Mouse (Mus musculus) liver, embryonic 16.5 days (tissue): Measurements from ENCODE around the gene Gm9970. TPM values are rescaled to one million over a fixed set of nuclear protein-coding genes. Genes with fewer than 3 reads are reported as not detected.

ENCODE experiments used
- ATAC-seq: fragments of 200-750 bp; cut with Nextera tagmentation; 2 replicates; pipeline ENCODE4 v1.8.0; 2017; ENCODE audit warnings: low read depth, mild to moderate bottlenecking, moderate number of reproducible peaks, moderate library complexity
- H3K27ac ChIP-seq: fragments of 300-500 bp; sonication (generic); 2 replicates; pipeline ENCODE4 v1.5.1; 2014; ENCODE audit warnings: mild to moderate bottlenecking, low read length
- H3K27me3 ChIP-seq: fragments of 300-500 bp; sonication (generic); 2 replicates; pipeline ENCODE4 v1.6.1; 2014; ENCODE audit warnings: low read depth, low read length, mixed read lengths; ENCODE audit not compliant: control insufficient read depth, insufficient read depth
- H3K36me3 ChIP-seq: fragments of 300-500 bp; sonication (generic); 2 replicates; pipeline ENCODE4 v1.6.1; 2014; ENCODE audit warnings: mild to moderate bottlenecking; ENCODE audit not compliant: control insufficient read depth, insufficient read depth
- H3K4me1 ChIP-seq: fragments of 300-500 bp; sonication (generic); 2 replicates; pipeline ENCODE4 v1.6.1; 2014; ENCODE audit warnings: low read depth, low read length, mixed read lengths; ENCODE audit not compliant: control insufficient read depth
- H3K4me2 ChIP-seq: fragments of 300-500 bp; sonication (generic); 2 replicates; pipeline ENCODE4 v1.6.1; 2014; ENCODE audit warnings: low read depth, low read length, mixed read lengths
- H3K4me3 ChIP-seq: fragments of 300-500 bp; sonication (generic); 2 replicates; pipeline ENCODE4 v1.5.1; 2014; ENCODE audit warnings: low read depth, mild to moderate bottlenecking, low read length
- H3K9ac ChIP-seq: fragments of 300-500 bp; sonication (generic); 2 replicates; pipeline ENCODE4 v1.6.1; 2014; ENCODE audit warnings: low read depth, low read length
- H3K9me3 ChIP-seq: fragments of 300-500 bp; sonication (generic); replicated peaks from 2 replicates; pipeline ENCODE4 v1.6.1; 2016; ENCODE audit warnings: low read length; ENCODE audit not compliant: control insufficient read depth
- WGBS: fragments of 180-500 bp; shearing (Covaris S2); extraction: QIAGEN DNeasy Blood & Tissue Kit; methylation state at CpG from one replicate; pipeline ENCODE4 v1.1.7; 2014; ENCODE audit not compliant: insufficient replicate concordance; 5-methylcytosine and 5-hydroxymethylcytosine counted together
- polyA plus RNA-seq: library from polyadenylated mRNA; unstranded; fragments of >200 nt; fragmentation: Nextera tagmentation; extraction: Ambion mirVana; gene quantifications from 2 replicates; pipeline ENCODE4 v1.2.1, GENCODE M21; 2015

The Gm9970 gene
- not detected in 2 replicates for polyA plus RNA-seq

- peak; percentile 97 for ATAC-seq
- 0% methylated on average over 70 of the region's 103 CpGs for WGBS
Measured at GRCm38 (mm10) chr5:31240637-31241521, at the start of gene Gm9970, which contains the start of gene Nrbp1. Gm9970 (minus strand) TSS chr5:31241232. Nrbp1 (plus strand) TSS chr5:31240864.

GRCm38 (mm10) chr5:31289626-31290230 lies 48.7 kb upstream of the Gm9970 start:
- ATAC-seq: no peak
- Histone ChIP-seq H3K27me3 (peaks cover 4% of the 10 kb centered on the region), H3K9me3 (no peaks in the 10 kb centered on the region), H3K4me1 (peaks cover 11% of the 10 kb centered on the region), H3K9ac (no peak overlapping the region), H3K4me2 (no peak overlapping the region), H3K4me3 (no peak overlapping the region), H3K36me3 (no peaks in the 10 kb centered on the region), H3K27ac (no peak overlapping the region)
- 44% methylated on average over 3 of the region's 3 CpGs for WGBS

More at GRCm38 (mm10) chr5:31240637-31241521, at the start of gene Gm9970, which contains the start of gene Nrbp1:
- Histone ChIP-seq H3K4me1 (peaks cover 10% of the 10 kb centered on the region), H3K9ac (peak within 1 kb of the TSS; percentile 99), H3K4me3 (peak within 1 kb of the TSS; percentile 99), H3K4me2 (peak within 1 kb of the TSS; percentile 94), H3K9me3 (no peaks in the 10 kb centered on the region), H3K27me3 (no peaks in the 10 kb centered on the region), H3K27ac (peak within 1 kb of the TSS; percentile 96), H3K36me3 (peaks cover 10% of the 10 kb centered on the region)

DNA sequence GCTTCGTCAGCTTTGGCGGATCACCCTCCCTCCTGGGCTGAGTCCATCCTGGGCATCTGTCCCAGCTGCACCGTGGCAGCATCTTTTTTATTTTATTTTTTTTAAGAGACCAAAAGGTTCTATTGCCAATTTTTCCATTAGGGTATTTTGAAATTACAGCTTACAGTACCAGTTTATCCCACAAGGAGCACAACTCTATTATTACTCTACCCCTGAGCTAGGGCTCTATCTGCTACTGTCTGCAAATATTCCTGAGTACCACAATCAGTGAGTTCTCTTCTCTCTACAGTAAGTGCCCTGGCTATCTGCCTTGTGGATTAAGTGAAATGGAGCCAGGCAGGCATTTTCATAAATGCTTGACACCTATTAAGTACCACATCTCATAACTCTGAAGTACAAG lies 47.6 kb upstream of the Gm9970 start:
- ATAC-seq: no peak
- no peak overlapping the region for H3K9ac ChIP-seq
- WGBS: 62% methylated on average over 3 of the region's 3 CpGs
- H3K4me2 ChIP-seq: no peak overlapping the region
- no peaks in the 10 kb centered on the region for H3K36me3 ChIP-seq
- no peak overlapping the region for H3K27ac ChIP-seq
- H3K27me3 ChIP-seq: no peaks in the 10 kb centered on the region; the same call in 1 of the 2 replicates
- no peaks in the 10 kb centered on the region for H3K9me3 ChIP-seq
- peaks cover 11% of the 10 kb centered on the region for H3K4me1 ChIP-seq
- no peak overlapping the region for H3K4me3 ChIP-seq

DNA sequence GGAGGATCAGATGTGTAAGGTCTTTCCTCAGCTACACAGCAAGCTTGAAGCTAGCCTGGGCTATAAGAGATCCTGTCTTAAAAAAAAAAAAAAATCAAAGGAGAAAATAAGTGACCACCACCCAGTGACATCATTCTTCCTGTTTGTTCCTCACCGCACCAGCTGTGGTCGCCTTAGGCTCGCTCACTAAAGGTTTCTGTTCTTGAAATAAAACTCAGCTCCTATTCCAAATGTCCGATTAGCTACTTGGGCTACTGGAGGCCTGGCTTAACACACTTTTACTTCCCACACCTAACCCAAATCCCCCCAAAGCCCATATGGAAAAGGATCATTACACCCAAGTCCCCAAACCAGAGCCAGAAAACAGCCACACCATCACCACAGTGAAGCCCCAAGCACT lies 47.2 kb upstream of the Gm9970 start:
- no peak overlapping the region for H3K4me2 ChIP-seq
- WGBS: 27% methylated on average over 4 of the region's 4 CpGs
- H3K9me3 ChIP-seq: no peaks in the 10 kb centered on the region
- no peak overlapping the region for H3K27ac ChIP-seq
- H3K36me3 ChIP-seq: no peaks in the 10 kb centered on the region
- no peak overlapping the region for H3K9ac ChIP-seq
- H3K27me3 ChIP-seq: no peaks in the 10 kb centered on the region
- ATAC-seq: no peak
- H3K4me1 ChIP-seq: peaks cover 11% of the 10 kb centered on the region
- H3K4me3 ChIP-seq: no peak overlapping the region

GRCm38 (mm10) chr5:31279245-31279988 lies 38.4 kb upstream of the Gm9970 start:
- no peaks in the 10 kb centered on the region for H3K4me1 ChIP-seq
- no peak for ATAC-seq

DNA sequence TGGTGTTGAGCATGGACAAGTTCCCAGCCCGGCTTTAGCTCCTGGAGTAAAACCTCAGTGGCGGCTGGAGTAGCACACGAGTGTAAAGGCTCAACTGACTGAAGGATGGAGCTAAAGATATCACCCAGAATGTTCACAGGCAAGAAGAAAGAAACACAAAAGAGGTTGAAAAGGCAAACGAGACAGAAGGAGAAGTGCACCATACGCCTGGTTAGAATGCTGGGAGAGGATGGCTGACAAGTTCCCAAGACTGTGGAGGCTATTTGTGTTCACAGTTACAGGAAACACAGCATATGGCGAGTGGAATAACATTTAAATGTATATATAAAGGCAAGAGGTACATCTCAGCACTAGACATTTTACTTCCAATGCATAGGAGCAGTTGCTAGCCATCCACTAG lies 32.0 kb upstream of the Gm9970 start:
- no peak for ATAC-seq
- Histone ChIP-seq H3K36me3 (no peaks in the 10 kb centered on the region), H3K4me3 (no peak overlapping the region), H3K27ac (no peak overlapping the region), H3K4me2 (no peak overlapping the region), H3K27me3 (no peaks in the 10 kb centered on the region), H3K9ac (no peak overlapping the region), H3K4me1 (no peaks in the 10 kb centered on the region), H3K9me3 (no peaks in the 10 kb centered on the region)
- 61% methylated on average over 6 of the region's 6 CpGs for WGBS

More at GRCm38 (mm10) chr5:31279245-31279988, 38.4 kb upstream of the Gm9970 start:
- Histone ChIP-seq H3K4me2 (no peak overlapping the region), H3K9me3 (no peaks in the 10 kb centered on the region), H3K27me3 (no peaks in the 10 kb centered on the region), H3K36me3 (no peaks in the 10 kb centered on the region), H3K27ac (no peak overlapping the region), H3K4me3 (no peak overlapping the region), H3K9ac (no peak overlapping the region)
- WGBS: 58% methylated on average over 20 of the region's 20 CpGs

DNA sequence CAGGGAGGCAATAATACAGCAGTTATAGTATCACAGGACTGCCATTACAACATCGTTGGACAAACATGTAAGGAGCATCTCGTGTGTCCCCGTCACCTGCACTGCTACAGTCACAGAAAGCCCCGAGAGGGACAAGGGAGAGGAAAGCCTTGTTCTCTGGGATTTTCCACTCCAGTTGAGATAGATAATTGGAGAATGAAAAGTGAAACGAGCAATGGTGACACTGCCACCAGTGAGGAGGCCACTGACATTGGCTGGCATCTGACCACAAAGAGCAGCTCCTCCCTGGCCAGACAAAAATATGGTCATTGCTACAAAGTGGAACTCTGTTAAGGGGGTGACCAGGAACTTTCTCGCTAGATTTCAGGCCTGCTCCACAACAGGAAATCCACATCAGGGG lies 26.7 kb upstream of the Gm9970 start:
- H3K9ac ChIP-seq: no peak overlapping the region
- H3K27me3 ChIP-seq: no peaks in the 10 kb centered on the region
- no peak overlapping the region for H3K27ac ChIP-seq
- ATAC-seq: no peak
- H3K4me1 ChIP-seq: no peaks in the 10 kb centered on the region
- H3K4me2 ChIP-seq: no peak overlapping the region
- H3K4me3 ChIP-seq: no peak overlapping the region
- no peaks in the 10 kb centered on the region for H3K36me3 ChIP-seq
- H3K9me3 ChIP-seq: no peaks in the 10 kb centered on the region
- 53% methylated on average over 6 of the region's 6 CpGs for WGBS

GRCm38 (mm10) chr5:31266101-31266500 lies 25.1 kb upstream of the Gm9970 start:
- no peaks in the 10 kb centered on the region for H3K36me3 ChIP-seq
- no peak for ATAC-seq
- 79% methylated on average over 7 of the region's 7 CpGs for WGBS

More at GRCm38 (mm10) chr5:31266101-31266500, 25.1 kb upstream of the Gm9970 start:
- Histone ChIP-seq H3K4me3 (no peak overlapping the region), H3K27ac (no peak overlapping the region), H3K27me3 (no peaks in the 10 kb centered on the region), H3K9me3 (no peaks in the 10 kb centered on the region), H3K9ac (no peak overlapping the region), H3K4me2 (no peak overlapping the region), H3K4me1 (no peaks in the 10 kb centered on the region)
